Mouse (Mus musculus): ENCODE data around the gene Tbrg4.

- no peak for TF ChIP-seq POLR2A (IDR thresholded peaks at IDR 0.05; ENCODE audit: borderline replicate concordance, low read depth, low read length)
- no peak for TF ChIP-seq CTCF (IDR thresholded peaks at IDR 0.05; ENCODE audit: low read depth, low read length)
Observed at GRCm38 (mm10) chr11:6579361-6579760, 46.5 kb downstream of the Tbrg4 start.
